Mouse (Mus musculus) frontal cortex, adult 2 months (tissue): ENCODE results near the gene Mfn2. TPM values are rescaled to one million over a fixed set of nuclear protein-coding genes. Genes with fewer than 3 reads are reported as not detected.

ENCODE experiments used
- DNase-seq, 2 experiments: peaks; one replicate each; pipeline ENCODE4 v3.0.0; 2022; ENCODE audit warnings: low spot score in 1 of 2; ENCODE audit errors: extremely low spot score in 1 of 2
- polyA plus RNA-seq: library from polyadenylated mRNA; depleted of rRNA; stranded (reverse); fragments of >200 nt; gene quantifications from 2 replicates; pipeline ENCODE4 v1.2.3, GENCODE M21; 2012; rRNA removed

Gene Mfn2
- polyA plus RNA-seq, result 100 and 102 TPM in 2 replicates

DNA sequence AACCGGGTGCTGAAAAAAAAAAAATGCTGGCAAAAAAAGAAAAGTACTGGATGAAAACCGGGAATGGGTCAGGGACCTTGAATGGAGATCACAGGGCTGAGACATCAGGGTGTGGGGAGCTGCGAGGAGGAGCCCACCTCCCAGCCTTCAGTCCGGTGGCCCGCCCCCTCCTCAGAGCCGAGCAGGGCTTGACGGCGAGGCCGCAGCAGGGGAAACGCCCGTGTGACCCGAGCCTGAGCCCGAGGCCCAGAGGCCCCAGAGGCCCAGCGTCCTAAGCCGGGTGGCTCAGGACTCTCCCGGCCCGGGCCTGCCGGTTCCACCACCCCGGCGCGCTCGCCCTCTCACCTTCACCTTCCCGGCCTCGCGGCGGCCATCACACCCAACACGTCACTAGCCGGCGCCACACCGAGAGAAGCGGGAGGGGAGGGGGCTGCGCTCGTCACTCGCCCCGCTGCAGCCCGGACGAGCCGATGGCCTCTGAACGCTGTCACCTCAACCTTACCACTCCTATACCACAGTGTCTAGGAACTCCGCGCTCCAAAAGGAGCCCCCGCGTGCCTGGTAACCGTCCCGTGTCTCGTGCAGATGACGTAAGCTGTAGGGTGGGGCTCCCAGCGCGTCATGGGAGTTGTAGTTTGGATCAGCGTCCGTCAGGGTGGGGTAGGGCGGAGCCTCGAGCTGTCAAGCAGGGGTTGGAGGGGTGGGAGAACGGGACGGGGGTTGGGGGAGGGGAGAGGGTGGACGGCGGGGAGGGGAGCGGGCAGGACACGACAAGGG, at the start of gene Mfn2:
TSS of gene Mfn2 (minus strand) at position 392 of the 777 bp plus-strand sequence.
- peak; percentile 86 to 91 for DNase-seq

DNA sequence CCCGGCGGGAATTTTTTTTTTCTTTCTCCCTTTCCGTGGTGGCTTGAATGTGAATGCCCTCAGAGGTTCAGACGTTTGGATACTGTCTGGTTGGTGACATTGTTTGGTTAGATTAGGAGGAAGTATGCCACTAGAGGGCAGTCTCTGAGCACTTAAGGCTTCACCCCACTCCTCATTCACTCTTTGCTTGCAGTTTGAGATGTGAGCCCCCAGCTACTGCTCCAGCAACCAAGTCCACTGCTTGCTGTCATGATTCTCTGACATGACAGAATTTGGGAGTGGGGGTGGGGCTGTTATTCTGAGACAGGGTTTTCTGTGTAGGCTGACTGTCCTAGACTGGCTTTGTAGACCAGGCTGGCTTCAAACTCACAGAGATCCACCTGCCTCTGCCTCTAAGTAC, 49.1 kb upstream of the Mfn2 start:
- DNase-seq, result peak in 1 of 2 experiments; percentile 74

DNA sequence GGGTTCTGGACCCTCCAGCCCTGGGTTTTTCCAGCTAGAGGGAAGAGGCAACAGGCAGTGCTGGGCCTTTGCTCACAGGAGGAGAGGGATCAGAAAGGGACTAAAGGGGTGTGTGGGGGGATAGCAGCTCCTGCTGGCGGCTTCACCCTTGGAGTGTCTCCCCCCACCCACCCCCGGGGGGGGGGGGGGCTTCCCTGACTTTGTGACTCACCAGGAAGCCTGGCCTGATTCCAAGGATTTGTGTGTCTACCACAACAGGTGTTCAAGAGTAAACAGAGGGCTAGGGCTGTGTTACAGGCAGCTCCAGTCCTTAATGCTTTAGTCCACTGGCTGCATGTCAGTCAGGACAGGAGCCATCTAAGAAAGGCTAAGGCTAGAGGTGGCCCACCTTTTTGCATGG, 43.0 kb upstream of the Mfn2 start:
- no peak for DNase-seq

DNA sequence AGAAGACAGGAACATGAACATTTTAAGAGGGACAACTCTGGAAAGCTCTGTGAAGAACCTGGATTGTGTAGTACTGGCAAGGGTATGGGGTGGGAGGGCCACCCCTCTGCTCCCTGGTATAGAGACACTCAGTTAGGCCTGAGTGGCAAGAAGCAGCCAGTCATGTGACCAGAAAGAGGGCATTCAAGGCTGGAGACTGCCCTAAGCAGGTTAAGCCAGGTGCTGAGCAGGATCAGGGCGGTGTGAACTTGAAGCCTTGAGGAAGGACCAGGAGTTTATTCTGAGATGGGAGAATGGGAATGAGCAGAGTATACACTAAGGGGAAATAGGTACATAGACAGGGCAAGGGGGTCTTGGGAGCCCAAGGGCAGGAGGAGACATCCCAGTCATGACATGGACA, 38.5 kb upstream of the Mfn2 start:
- DNase-seq, result no peak

DNA sequence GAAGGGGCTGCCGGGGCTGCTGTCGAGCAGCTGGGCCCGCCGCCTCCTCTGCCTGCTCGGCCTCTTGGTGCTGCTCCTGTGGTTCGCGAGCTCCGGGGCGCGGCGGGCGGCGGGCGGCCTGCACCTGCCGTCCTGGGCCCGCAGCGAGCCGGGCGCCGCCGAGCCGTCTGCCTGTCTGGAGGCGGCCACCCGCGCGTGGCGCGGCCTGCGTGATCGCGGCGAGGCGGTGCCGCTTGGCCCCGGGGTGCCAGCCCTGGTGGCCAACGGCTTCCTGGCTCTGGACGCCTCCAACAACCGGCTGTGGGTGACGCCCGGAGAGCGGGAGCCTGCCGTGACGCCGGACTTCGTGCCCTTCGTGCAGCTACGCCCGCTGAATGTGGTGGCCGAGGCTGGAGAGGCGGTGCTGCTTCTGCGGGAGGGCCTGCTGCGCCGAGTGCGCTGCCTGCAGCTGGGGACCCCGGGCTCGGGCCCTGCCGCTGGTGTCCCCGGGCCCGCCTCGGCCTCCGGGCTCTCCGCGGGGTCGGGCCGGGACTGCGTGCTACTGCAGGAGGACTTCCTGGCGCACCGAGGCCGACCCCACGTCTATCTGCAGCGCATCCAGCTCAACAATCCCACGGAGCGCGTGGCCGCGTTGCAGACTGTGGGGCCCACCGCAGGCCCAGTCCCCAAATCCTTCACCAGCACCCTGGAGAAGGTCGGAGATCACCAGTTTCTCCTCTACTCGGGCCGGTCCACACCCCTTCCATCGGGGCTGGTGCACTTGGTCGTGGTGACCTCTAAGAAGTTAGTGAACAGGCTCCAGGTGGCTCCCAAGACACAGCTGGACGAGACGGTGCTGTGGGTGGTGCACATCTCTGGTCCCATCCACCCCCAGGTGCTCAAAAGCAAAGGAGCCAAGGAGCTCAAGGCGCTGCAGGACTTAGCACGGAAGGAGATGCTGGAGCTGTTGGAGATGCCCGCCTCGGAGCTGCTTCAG, 36.8 kb upstream of the Mfn2 start:
- DNase-seq, result no peak

DNA sequence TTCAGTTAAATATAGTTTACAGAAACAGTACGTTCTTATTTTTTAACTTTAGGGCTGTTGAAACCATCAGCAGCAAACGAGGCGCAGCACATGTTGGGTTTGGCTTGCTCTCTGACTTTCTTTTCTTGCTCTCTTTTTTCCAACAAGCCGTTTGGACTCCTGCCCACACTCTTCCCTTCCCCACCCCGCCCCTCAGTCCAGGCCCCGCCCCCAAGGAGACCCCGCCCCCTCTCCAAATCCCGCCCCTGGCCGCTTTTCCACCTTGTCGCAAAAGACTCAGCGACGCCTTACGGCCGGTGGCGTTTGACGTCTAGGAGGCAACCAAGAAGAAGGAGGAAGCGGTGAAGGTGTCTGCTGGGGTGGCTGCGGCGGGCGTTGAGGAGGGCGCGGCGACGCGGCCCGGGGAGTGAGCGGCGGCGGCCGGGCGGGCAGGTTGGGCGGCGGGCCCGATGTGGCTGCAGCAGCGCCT, 36.1 kb upstream of the Mfn2 start, which contains the start of gene 2510039O18Rik:
TSS of gene 2510039O18Rik (plus strand) at position 320 of the 469 bp plus-strand sequence.
- peak; percentile 68 to 86 for DNase-seq

DNA sequence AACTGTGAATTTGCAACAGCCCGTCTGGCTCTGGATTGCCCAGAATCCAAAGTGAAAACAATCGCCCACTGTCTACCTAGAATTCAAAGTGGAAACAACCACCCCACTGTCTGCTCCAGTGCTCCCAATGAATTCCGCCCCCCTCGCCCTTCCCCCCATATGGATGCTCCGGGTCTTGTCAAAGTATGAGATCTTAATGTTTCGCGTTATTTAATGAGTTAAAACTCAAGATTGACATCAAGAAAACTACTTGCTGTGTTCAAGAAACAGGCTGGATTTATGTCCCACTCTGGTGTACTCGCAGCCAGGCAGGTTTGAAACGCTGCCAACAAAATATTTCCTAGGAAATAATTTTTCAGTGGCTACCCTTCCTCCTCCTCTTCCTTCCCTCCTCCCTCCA, 35.6 kb upstream of the Mfn2 start:
- peak in 1 of 2 experiments; percentile 34 for DNase-seq

DNA sequence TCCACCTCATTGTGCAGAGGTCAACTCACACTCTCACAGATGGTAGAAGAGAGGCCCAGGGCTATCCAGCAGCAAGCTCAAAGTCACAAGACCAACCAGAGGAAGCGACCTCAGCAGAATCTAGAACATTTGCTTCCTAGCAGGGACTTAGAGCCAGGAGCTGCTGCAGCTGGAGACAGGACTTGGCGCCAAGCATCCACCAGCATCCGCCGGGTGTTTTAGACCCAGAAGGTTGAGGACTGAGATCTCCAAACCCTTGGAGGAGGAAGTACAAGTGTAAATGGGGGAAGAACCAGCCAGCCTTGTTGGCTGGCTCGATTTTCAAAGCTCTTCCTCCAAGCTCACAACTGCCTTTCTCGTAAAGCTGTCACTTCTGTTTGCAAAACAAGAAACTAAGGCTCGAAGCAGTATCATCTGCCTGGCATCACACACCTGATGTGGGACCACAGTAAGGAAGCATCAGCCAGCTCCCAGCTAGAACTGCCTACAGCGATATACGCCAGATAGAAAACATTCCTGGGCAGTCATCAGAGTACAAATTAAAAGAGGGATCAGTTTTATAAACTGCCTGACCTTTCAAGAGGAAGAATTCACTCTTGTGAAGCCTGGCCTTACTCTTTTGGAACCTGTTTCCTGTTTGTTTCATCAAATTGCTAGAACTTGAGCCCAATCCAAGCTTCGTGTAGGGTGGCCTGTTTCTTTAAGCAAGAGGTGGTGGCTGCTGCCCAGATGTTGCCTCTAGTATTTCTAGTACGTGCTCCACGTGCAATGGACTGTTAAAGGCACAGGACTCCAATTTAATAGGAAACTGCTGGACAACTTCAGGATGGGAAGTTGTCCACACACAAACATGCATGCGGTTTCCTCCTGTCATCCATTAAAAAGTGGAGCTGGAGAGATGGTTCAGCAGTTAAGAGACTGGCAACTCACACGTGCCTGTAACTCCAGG, 33.9 kb upstream of the Mfn2 start:
- no peak for DNase-seq

DNA sequence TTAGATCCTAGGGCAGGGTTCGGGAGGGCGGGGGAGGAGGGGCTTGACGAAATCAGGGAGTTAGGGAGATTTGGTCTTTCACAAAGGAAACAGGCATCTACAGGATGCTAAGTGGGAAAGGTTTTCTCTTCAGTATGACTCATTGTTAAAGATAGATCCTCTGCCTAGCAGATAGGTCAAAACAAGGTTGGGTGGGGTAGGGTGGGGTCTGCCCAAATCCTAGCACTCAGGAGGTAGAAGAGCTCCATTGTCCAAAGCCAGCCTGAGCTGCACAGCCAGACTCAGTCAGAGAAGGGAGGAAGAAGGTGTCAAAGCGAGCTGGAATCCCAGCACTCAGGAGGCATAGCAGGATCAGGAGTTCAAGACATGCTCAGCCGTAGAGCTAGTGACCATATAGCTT, 33.0 kb upstream of the Mfn2 start:
- DNase-seq, result no peak

DNA sequence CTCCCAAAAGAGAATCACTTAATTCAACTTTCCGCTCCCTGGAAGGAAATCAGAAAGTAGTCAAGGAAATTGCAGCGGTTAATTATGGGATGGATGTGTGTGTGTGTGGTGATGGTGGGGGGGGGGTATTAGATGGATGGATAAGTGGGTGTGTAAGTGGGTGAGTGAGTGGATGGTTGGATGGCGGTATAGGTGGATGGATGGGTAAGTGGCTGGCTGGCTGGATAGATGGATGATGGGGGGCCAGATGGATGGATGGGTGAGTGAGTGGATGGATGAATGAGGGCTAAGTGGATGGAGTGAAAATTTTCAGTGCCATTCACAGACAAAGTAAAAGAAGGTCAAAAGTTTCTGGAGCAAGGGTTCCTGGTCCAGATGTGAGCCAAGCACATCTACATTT, 32.5 kb upstream of the Mfn2 start:
- DNase-seq, result no peak

DNA sequence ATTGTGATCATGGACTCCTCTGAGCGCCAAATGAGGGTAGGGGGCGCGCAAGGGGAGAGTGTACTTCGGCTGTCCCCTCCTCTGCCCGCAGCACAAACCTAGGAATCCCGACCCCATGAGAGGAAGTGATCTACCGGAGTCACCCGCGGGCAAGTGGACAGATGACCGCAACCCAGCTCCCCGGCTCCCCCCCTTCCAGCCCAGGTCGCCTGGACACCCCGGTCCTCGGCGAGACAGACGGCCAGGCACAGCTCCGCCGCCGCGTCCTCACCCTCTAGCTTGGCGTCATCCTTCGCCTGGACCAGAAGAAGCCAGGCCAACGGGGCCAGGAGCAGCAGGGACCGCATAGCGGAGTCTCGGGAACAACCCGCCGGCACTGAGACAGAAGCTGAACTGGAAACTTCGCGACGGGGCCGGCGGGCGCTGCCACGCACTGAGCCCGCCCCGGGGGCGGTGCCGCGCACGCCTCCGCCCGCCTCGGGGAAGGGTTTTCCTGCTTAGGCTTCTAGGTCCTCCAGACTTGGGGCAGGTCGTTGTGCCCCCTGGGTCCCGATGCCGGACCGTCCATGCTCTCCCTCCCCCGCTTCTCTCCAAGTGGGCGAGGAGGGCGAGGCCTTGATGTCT, 31.9 kb upstream of the Mfn2 start, which contains the start of gene Plod1:
TSS of gene Plod1 (minus strand) at position 437 of the 624 bp plus-strand sequence.
- peak in 1 of 2 experiments; percentile 73 for DNase-seq

DNA sequence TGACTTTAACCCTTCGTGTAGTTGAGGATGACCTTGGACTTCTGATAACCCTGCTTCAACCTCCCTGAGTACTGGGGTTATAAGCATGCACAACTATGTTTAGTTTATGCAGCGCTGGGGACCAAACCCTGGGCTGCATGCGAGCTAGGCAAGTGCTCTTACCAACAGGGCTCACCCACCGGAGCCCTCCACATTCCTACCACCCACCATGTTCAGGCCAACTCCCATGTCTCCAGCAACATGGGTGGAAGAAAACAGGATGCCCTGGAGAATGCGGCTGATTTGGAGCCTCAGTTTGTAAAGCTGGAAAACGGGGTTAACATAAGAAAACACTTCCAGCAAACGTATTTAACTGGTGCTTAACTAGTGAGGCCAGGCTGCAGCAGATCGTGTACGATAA, 31.4 kb upstream of the Mfn2 start:
- DNase-seq, result no peak

DNA sequence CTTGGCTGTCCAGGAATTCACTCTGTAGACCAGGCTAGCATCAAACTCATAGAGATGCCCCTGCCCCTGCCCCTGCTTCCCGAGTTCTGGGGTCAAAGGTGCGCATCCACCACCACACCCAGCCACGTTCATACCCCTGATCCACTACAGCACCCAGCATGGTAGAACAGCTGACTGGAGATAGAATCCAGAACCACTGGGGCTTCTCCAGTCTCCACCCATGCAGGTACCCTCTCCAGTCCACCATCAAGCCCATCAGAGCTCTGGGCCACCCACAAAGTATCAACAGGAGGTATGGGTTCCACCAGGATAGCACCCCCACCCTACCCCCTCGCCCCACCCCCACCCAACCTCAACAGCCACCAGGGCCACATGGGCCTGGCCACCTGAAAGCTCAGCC, 30.1 kb upstream of the Mfn2 start:
- DNase-seq, result no peak

DNA sequence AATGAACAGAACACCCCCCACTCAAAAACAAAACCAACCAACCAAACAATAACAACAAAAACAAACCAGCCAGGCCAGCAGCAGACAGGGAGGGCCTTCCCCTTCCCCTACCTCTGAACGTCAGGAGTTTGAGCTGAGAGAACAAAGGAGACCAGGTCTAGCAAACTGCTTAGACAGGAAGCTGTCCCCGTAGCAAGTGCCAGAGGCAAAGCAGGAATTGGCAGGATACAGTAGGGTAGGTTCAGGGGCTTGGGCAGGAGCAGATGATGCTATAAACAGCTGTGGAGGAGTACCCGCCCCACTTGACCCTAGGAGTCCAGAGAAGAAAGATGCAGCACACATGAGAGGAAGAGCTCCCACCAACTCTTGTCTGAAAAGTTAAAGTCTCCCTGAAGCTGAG, 29.6 kb upstream of the Mfn2 start:
- no peak for DNase-seq

DNA sequence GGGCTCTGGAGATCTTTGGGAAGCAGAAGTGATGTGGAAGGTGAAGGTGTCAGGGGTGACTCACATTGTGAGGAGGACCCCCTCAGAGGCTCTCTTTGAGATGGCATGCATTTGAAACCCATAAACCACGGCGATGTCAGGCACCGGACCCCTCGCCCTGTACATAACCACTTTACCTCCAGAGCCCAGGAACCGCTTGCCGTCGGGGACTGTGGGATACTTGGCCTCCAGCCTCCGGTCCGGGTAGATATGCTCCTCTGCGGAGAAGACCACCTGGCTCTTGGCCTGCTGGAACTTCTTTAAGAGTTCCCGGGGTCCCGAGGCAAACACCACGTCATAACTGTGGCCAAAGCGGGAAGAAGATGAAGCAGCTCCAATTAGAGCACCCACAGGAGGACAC, 26.4 kb upstream of the Mfn2 start:
- no peak for DNase-seq

DNA sequence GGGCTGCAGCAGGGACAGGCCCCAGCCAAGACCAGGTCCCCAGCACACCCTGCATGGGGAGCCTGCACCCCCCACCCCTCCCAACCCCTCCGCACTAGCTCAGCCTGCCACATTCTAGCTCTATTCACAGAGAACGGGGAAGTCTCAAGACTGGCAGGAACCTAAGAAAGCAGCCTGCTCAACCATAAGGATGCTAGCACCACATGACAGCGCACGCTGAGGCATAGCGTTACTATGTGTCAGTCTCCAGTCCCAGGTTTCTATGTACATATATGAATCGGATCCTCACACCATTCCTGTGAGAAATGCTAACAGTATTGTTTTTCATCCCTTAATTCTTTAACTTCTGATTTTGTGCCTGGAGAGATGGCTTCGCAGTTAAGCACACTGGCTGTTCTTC, 24.0 kb upstream of the Mfn2 start:
- DNase-seq, result no peak

DNA sequence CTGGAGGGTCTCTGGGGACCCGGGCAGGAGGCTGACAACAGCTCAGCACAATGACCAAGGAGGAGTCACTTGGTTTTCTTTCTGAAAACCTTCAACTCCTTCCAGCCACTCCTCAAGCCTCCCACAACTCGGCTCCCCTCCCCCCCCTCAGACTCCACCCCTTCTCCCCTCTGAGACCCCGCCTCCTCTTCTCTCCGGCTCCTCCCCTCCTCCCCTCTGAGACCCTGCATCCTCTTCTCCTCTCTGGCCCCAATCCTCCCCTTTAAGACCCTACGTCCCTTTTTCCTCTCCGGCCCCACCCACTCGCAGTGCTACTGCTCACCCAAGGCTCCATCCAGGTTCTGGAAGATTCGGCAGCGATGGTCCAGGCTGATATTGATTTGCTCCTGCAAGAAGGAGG, 23.6 kb upstream of the Mfn2 start:
- no peak for DNase-seq

DNA sequence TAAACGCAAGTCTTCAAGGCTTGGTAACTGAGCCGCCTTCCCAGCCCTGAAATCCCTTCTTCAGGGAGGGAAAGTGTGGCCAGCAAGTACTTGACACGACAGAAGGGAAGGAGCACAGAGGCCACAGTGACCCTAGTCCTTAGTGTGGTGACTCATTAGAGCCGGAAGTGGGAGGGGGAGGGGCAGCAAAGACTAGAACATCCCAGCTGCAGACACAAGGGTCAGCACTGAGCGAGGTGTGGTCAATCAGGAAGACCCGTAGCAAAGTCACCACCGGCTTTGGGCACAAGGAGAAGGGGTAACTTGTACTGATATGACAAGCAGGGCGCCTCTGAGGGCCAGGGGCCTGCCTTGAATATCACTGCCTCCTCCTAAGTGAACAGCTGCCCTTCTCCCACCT, 23.2 kb upstream of the Mfn2 start:
- no peak for DNase-seq

DNA sequence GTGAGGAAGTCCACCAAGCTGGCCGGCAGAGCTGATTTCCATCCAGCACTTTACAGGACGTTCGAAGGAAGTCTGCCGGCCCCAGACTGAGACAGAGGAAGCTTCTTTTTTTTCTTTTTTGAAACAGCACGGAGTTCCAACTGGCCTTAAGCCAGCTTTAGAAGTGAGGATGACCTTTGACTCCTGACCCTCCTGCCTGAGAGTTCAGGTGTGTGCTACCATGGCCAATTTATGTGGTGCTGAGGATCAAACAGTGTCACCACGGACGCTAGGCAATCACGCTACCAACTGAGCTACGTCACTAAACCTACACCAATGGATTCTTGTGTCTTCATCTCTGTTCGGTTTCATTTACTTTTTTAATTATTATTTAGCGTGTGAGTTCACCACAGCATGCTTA, 17.8 kb upstream of the Mfn2 start:
- DNase-seq, result no peak

DNA sequence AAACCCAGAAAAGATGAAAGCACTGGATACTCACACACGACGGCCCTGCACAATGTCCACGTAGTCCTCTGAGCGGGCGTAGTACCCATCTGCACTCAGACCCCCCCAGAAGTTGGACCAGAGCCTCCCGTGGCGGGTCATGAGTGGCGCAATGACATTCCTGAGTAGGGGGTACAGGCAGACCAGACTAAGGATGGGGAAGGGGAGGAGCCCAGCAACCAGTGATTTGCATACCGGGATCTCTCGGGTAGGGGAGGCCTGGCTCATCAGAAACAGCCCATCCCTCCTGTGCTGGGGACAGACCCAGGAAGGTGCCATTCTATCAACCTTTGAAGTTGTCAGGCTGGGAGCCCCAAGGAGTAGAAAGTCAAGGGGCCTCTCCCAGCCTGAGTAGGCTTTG, 16.5 kb upstream of the Mfn2 start:
- no peak for DNase-seq
